Mouse (Mus musculus) MEL-GATA-1-ER (cell line): Measurements from ENCODE around the gene Llph.

Source experiments
- DNase-seq: peaks from one replicate; pipeline ENCODE4 v3.0.0-alpha.2; 2012; ENCODE audit warnings: low read depth; ENCODE audit errors: extremely low read depth

Llph gene

DNA sequence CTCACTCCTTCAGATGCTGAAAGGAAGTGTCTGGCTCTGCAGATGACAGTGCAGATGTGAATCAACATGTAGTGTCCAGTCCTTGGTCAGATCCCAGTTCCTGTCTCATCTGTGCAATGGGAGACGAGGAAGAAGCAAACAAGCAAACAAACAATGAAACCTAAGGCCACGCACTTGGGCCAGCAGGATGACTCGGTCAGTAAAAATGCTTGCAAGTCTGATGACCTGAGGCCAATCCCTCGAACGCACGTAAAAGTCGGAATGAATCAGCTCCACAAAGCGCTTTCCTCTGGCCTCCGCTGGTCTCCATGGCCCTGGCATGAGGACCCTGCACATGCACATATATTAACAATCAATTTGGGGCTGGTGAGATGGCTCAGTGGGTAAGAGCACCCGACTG lies 7.9 kb upstream of the Llph start:
- DNase-seq, result no peak

DNA sequence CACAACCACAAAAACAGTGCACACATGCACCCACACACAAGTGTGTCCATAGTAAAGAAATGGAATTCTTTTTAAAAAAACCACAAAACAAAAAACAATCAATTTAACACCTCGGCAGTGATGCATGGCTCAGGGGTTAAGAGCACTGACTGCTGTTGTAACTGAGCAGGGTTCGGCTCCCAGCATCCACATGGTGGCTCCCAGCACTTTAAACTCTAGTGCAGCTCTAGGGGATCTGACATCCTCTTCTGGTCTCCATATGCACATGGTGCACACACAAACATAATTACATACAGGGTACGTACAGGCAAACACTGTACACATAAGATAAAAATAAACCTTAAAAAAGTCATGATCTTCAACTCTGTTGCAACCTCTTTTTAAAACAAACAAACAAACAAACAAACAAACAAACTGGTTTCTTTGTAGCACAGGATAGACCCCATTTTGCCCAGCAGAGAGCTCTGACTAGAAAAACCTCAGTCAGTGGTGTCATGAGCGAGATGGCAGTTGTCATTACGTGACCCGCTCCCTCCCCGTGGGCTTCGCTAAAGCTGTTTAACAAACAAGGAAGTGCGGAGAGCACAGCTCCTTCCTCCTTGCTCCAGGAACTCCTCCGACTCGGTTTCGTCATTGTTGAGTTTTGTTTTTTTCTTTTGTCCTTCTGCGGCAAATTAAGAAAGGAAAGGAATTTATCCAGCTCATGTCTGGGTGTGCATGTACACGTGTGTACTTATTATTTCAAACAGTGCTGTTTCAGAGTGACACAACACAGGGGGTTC lies 7.1 kb upstream of the Llph start:
- no peak for DNase-seq

GRCm38 (mm10) chr10:120220776-120221175 lies 6.1 kb upstream of the Llph start:
- DNase-seq, result no peak

- peak; percentile 61 for DNase-seq
These were observed 4.8 kb downstream of the Llph start for GRCm38 (mm10) chr10:120231718-120232117.

GRCm38 (mm10) chr10:120233655-120234367 lies 6.9 kb downstream of the Llph start:
- no peak for DNase-seq

DNA sequence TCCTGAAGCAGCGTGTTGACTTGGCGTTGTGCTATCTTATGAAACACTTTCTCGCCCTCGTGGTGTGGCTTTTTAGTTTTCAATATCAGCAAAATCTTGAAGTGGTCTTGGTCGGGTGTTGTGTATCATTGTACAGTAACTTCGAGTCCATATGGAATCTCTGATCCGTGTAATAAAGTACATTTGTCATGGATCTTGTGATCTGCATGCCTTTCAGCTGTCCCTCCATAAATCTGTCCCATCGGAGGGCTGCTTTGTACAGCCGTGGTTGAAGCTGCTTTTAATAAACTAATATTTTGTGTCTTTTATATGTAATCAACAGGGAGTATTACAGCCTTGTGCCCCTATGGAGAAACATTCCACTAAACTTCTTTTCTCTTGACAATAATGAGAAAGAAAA lies 10.0 kb downstream of the Llph start:
- DNase-seq, result no peak

DNA sequence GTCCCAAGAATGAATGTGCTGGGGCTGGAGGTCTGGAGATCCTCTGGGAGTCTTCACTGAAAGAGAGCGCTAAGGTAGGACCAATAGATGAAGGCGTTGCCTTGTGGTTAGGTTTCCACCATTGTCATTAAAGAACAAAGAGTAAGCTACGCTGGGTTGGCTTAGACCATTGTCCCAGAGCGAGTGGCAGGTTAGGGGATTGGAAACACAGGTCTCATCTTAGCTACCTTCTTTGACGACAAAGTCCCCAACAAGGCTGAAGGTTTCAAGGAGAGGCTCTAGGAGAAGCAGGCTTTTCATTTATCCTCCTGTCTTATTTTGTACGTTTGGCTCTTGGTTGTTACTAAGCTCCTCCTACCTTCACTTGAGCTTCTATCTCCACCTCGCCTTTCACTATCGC lies 11.4 kb downstream of the Llph start:
- no peak for DNase-seq

GRCm38 (mm10) chr10:120239476-120239875 lies 12.6 kb downstream of the Llph start:
- no peak for DNase-seq

- DNase-seq, result no peak
These were observed 15.6 kb downstream of the Llph start for GRCm38 (mm10) chr10:120242421-120242820.

GRCm38 (mm10) chr10:120245681-120246080 lies 18.8 kb downstream of the Llph start:
- DNase-seq, result no peak

DNA sequence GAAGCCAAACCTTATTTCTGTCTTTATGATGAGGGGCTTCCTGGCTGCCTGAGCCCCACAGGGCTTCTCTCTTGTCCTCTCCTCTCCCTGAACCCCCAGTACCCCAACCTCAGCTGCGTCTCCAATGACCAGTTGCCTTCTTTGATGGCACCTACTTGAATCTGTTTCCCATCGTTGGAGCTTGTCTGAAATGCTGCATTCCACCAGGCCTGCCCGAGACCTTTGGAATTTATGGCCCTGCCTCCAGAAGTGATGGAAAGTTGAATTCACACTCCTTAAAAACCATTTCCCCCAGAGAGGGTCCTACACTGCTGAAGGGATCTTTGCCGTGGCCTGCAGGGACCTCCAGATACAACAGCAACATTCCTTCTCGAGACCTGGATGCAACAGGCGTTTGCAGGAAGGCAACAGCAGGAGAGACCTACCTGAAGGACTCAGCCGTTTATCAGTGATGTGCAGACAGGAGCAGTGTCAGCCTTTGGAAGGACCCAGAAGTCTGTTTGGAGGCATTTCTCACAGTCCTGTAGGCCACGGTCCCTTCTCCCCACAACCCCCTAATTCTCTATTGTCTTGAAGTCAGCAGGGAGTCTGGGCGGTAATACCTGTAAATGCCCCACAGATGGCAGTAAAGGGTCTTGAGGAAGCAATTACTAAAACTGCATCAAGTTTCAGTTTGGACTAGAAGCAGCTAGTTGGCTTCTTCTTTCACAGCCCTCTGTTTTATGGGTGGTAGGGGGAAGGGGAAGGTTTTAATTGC lies 20.3 kb downstream of the Llph start:
- peak; percentile 87 for DNase-seq

DNA sequence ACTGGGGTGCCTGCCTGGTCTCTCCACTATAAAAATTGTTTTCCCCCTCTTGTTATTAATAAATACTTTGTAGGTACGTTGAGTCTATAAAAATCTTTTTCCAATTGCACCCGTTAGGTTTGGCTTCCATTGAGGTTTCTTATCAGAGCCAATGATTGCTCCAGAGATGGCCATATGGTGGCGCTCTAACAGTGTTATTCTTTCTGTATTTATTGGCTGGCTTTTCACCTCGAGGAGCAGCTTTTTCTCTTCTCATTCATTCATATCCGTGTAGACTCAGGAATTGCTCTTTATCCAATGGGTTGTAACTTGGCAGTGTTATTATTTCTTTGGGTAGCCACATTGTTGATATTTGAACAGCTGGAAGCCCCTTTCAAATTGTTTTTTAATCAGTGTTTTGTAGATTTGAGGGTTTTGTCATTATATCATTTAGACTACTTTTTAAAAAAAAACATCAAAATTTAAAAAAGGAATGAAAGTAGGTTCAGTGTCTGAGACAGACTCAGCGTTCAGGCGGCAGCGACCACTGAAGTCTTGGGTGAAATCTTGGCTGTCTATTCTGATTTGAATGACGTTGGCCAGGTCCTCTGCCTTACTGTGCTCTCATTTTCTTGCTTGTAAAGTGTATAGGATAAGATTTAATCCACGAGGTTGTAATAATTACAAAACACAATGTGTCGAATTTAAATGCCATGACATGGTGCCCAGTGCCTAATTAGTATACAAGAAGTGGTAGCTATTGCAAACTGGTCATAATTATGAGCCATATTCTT lies 24.2 kb downstream of the Llph start:
- DNase-seq, result no peak

GRCm38 (mm10) chr10:120251791-120252190 lies 24.9 kb downstream of the Llph start:
- no peak for DNase-seq

DNA sequence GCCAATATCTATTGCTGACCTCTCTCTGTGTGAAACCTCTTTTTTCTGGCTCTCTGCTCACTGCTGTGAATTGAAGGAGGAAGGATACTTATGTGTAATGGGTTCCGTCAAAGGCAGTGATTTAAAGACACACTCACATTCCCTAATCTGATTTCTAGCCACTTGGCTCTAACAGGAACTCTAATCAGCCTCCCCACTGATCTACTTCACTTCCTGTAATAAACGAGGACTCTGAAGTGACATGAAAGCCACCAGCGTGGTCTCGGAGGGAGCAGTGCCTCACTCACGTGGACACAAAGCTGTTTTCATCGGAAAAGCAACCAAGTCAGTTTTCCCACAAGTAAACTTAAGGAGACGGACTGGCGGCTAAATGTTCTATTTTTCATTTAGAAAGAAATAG lies 25.9 kb downstream of the Llph start:
- no peak for DNase-seq

DNA sequence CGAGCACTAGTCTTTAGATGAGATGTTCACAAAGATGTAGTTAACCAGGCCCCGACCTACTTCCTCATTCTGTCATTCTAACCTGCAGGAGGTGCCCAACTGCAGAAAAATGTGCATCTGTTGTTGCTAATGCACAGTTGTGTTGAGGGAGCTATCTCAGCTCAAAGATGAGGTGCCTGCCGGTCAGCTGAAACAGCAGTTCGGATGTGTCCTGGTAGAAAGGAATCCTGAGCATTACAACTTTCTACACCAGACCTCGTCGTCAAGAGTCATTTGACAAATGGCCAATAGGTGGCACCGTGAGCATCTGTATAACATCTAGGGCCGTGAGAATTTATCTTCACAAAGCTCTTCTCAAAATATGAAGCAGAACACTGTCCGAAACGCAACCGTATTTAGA lies 30.4 kb downstream of the Llph start:
- DNase-seq, result peak; percentile 58

DNA sequence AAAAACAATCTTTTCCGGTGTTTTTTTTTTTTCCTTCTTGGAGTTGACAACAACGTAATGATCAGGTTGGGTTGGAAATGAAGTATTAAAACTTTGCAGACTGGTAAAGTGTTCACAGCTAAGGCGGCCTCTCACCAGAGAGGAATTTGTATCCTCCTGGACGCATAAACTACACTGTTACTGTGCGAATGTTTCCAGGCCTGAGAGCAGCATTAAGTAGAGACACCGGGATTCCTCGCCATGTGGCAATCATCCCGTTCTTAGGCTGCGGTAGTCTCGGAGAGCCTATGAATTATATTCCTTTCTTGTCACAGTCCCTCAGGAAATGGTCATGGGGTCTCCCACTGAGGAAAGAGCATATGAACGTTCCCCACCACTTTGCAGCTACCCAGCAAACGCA lies 40.9 kb downstream of the Llph start:
- DNase-seq, result no peak

DNA sequence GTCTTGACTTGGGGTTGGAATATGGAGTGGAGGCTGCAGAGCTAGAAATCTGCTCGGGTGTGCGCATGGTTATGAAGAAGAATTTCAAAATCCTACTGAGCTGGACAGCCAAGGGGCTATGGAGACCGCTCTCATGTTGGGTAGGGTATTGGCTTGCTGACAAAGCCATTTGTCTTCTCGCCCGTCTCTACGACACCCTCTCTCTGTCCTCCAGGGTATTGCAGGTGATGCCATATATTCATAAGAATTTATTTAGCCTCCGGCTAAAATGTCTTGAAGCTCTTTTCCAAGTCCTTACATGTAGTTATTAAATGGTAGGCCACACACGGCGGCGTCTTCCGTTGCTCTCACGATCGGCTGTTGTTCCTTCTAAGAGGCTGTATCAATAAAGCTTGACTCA lies 43.1 kb downstream of the Llph start:
- DNase-seq, result no peak

DNA sequence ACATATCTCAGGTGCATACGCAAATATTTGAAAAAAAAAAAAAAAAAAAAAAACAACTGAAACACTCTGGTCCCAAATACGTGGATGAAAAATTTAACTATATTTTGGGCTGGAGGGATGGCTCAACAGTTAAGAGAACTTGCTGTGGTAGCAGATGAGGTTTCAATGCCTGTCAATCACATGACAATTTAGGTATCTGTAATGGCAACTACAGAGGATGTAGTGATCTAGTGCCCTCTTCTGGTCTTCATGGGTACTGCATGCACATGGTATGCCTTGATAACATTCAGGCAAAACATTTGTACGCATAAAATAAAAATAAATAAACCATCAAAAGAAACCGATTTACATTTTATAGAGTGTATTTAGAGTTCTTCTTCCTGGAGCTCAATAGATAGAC lies 43.9 kb downstream of the Llph start:
- DNase-seq, result peak; percentile 66

DNA sequence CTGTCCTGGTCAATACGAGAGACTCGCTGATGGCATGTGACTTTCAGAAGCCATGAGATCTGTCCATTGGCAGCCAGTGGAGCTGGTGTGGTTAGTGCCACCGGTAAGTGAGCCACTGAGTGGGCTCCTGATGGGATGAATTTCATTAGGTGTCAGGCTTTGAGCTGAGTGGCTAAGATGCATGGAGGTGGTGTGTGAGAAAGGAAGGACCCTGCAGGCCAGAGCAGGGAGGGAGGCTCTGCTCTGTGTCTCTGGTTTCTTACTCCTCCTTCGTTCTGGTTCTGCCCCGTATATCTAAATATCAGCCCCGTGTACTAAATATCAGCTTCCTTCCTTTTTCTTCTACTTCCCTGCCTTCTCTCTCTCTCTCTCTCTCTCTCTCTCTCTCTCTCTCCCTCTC lies 44.4 kb downstream of the Llph start:
- no peak for DNase-seq

DNA sequence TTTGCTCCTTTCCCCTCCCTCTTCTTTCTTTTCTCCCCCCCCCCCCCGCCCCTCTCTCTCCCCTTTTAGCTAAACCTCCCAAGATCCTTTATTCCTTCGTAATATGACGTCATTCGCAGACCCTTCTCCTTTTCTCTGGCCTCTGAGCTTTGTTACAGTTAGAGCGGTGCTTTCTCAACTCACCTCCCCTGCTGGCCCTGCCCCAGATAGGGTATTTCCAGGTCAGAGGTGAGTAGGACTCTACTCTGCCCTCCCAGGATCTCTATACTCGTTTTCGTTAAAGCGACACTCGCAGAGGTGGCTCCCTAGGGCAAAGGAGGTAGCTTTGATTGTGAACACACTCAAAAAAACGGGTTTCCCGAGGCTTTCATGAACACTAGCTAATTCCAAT lies 45.0 kb downstream of the Llph start:
- DNase-seq, result no peak

GRCm38 (mm10) chr10:120272270-120272883 lies 45.5 kb downstream of the Llph start:
- no peak for DNase-seq
